Mouse (Mus musculus) common myeloid progenitor, adult 5-6 weeks (primary cell): ENCODE data around the gene Ugt3a2. TPM values are rescaled to one million over a fixed set of nuclear protein-coding genes. Genes with fewer than 3 reads are reported as not detected.
A peak's percentile ranks its signal among the peaks of the same experiment; 100 is the strongest.

ENCODE experiments used
- ATAC-seq: replicated peaks from 2 replicates; pipeline ENCODE4 v1.8.0; 2016; ENCODE audit warnings: low read depth, mild to moderate bottlenecking, moderate TSS enrichment, inconsistent platforms; ENCODE audit not compliant: poor library complexity, severe bottlenecking
- total RNA-seq: library from RNA; stranded (forward); fragments of 200-1000, 187-1606 nt; gene quantifications from 2 replicates; pipeline ENCODE4 v1.2.3, GENCODE M21; 2017

Ugt3a2 gene
- total RNA-seq = not detected in 2 replicates

GRCm38 (mm10) chr15:9335341-9335740 is at the start of gene Ugt3a2:
Gene Ugt3a2 (plus strand): TSS chr15:9335550.
- no peak for ATAC-seq

DNA sequence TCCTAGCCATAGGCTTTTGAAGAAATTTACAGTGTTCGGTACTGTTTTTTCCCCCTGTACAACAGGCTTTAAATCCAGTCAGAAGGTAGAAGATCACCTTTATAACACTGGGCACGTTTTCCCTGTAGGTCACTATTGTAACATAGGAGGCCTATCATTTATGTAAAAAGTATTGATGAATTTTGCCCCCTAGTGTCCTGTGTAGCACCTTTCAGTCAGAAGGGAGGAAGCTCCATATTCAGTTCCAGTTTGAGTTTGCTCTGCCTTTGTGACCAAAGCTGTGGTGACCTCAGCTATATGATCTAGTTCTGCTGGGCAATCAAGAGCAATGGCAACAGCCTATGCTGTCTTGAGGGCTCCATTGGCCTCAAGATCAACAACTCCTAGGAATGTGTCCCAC is 45.7 kb upstream of the Ugt3a2 start:
- peak; percentile 47; the same call in 1 of the 2 replicates for ATAC-seq

GRCm38 (mm10) chr15:9305978-9306692 is 29.2 kb upstream of the Ugt3a2 start:
- no peak for ATAC-seq

GRCm38 (mm10) chr15:9334596-9334995 is 754 bp upstream of the Ugt3a2 start:
- no peak for ATAC-seq

- ATAC-seq = no peak
Observed at GRCm38 (mm10) chr15:9336616-9337015, 1.3 kb downstream of the Ugt3a2 start.

GRCm38 (mm10) chr15:9337021-9337420 is 1.7 kb downstream of the Ugt3a2 start:
- ATAC-seq = no peak

- no peak for ATAC-seq
Observed at GRCm38 (mm10) chr15:9348739-9349138, 13.4 kb downstream of the Ugt3a2 start.

DNA sequence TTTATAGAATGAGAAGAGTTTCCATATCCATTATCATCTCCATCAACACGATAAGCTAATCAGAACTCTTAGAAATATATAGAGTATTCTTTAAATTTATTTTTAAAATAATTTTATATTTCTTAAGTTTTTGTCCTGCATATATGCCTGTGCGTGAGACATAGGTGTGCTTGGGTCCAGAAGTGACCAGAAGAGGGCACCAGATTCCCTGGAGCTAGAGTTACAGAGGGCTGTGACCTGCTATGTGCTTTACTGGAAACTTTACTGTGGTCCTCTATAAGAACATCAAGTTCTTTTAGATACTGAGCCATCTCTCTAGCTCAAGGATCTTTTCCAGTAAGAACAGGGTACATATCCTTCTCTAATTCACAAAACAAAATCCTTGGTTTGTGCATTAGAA is 27.5 kb downstream of the Ugt3a2 start:
- ATAC-seq = no peak

DNA sequence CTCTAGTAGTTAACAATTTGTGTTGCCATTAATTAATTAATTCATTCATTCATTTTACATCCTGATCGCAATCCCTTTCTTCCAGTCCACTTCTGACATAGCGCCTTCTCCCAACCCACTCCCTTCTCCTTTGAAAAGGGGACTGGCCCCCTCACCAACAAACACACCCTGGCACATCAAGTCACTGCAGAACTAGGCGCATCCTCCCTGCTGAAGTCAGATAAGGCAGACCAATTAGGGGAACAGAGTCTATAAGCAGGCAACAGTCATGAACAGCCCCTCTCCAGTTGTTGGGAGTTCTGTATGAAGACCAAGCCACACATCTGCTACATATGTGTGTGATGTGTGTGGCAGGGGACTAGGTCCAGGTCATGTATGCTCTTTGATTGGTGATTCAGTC is 33.4 kb downstream of the Ugt3a2 start:
- ATAC-seq = no peak

DNA sequence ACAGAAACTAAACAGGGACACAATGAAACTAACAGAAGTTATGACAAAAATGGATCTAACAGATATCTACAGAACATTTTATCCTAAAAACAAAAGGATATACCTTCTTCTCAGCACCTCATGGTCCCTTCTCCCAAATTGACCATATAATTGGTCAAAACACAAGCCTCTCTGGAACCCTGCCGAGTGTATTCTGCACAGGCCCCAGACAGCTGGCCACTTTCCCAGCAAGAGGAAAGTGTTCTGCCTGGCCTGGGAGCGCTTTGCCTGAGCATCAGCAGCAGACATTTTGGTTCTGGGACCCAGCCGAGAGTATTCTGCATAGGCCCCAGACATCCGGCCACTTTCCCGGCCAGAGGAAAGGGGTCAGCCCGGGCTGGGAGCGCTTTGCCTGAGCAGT is 40.9 kb downstream of the Ugt3a2 start:
- ATAC-seq = no peak

DNA sequence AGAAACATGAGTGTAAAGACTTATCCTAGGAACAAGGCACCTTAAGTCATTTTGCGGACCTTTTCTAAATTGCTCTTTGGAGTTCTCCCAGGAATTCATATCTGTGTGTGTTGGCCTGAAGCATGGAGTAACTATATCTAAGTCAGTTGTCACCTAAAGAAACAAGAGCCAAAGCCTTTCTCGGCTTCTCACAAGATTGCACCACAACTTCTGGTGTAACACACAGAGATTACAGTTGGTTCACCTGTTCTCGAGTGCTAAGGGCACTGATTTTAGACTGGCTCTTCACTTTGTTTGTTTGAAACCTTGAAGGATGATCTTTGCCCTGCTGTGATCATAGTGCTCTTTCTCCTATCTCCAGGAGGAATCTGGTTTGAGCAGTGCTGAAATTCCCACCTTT is 74.1 kb downstream of the Ugt3a2 start:
- no peak for ATAC-seq

Other genes with a start within 250 kb of the Ugt3a2 start
- 5.3 and 10.5 TPM in 2 replicates for gene Lmbrd2, start 195.0 kb upstream of the Ugt3a2 start, total RNA-seq
- 19.1 and 20.0 TPM in 2 replicates for gene Skp2, start 180.1 kb upstream of the Ugt3a2 start, total RNA-seq
- gene Ugt3a1, start 58.7 kb upstream of the Ugt3a2 start, total RNA-seq = not detected in 2 replicates
- 0.46 TPM in 1 of 2 replicates, not detected in the other for gene Capsl, start 100.5 kb downstream of the Ugt3a2 start, total RNA-seq
- 0.64 and 10.8 TPM in 2 replicates for gene Il7r, start 194.6 kb downstream of the Ugt3a2 start, total RNA-seq